9 mouse cellular contexts compared by ENCODE assay signal in the genomic region with DNA sequence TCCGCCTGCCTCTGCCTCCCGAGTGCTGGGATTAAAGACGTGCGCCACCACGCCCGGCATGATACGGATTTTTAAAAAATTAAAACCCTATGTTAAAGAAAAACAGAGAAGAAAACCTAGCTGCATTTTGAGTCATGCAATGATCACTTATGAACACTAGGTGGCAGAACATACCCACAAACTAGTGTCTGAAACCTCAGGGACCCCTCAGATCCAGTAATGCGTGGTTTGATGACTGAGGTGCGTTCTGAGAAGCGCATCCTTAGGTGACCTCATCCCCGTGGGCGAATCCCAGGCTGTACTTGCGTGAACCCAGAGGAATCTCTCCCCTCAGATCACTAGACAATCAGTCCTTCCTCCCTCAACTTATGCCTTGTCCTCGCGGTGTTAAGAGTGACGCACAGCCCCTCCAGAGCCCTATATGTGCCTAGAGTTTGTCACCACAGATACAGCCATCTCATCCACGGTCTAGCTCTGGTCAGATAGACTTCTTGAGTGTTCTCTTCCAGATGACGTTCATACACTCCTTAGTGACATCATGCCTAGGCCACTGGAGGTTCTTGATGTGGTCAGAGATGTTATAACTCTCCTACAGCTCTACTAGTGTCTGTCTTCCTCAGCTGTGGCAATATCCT. TPM values are rescaled to one million over a fixed set of nuclear protein-coding genes. Genes with fewer than 3 reads are reported as not detected.
A peak's percentile ranks its signal among the peaks of the same experiment; 100 is the strongest.
DNase-seq lines count a peak whose midpoint lies in the region; ATAC-seq and TF ChIP-seq lines count a peak whose summit lies in the region.
"Had no signal": no experiment of that assay in that cellular context is flagged by ENCODE, and none has a peak within 500 bp of the region (broad histone marks: within the 10 kb centered on the region; RNA-seq: fewer than 3 reads in every experiment).

No protein-coding gene starts in this region.

- WGBS in heart, embryonic 11.5 days (ENCODE audit: insufficient replicate concordance), result 20% methylated on average over 18 of the region's 18 CpGs
- 26% methylated on average over 18 of the region's 18 CpGs for WGBS in forebrain, embryonic 10.5 days
- 25% methylated on average over 18 of the region's 18 CpGs for WGBS in hindbrain, embryonic 15.5 days
- WGBS in liver, embryonic 11.5 days, result 24% methylated on average over 18 of the region's 18 CpGs

- H3K9me3 ChIP-seq in heart, embryonic 11.5 days (replicated peaks; ENCODE audit: control insufficient read depth, low read length), result no peaks in the 10 kb centered on the region
- no peaks in the 10 kb centered on the region for H3K9me3 ChIP-seq in G1E (replicated peaks)
- H3K9me3 ChIP-seq in forebrain, embryonic 10.5 days, result no peaks in the 10 kb centered on the region
- no peaks in the 10 kb centered on the region for H3K9me3 ChIP-seq in hindbrain, embryonic 15.5 days
- no peaks in the 10 kb centered on the region for H3K9me3 ChIP-seq in liver, embryonic 11.5 days (ENCODE audit: control insufficient read depth, low read length)

- no peaks in the 10 kb centered on the region for H3K36me3 ChIP-seq in heart, embryonic 11.5 days (ENCODE audit: control insufficient read depth, insufficient read depth, low read length)
- H3K36me3 ChIP-seq in G1E (replicated peaks), result no peaks in the 10 kb centered on the region
- H3K36me3 ChIP-seq in forebrain, embryonic 10.5 days (replicated peaks), result no peaks in the 10 kb centered on the region
- H3K36me3 ChIP-seq in hindbrain, embryonic 15.5 days, result no peaks in the 10 kb centered on the region
- no peaks in the 10 kb centered on the region for H3K36me3 ChIP-seq in liver, embryonic 11.5 days (ENCODE audit: control insufficient read depth, insufficient read depth, low read length)

- H3K4me3 ChIP-seq in heart, embryonic 11.5 days (ENCODE audit: low read depth, low read length), result no peak overlapping the region
- no peak overlapping the region for H3K4me3 ChIP-seq in G1E (ENCODE audit: low read depth, low read length)
- peak overlapping the region; percentile 10; the same call in 1 of the 2 replicates for H3K4me3 ChIP-seq in forebrain, embryonic 10.5 days
- peak overlapping the region; percentile 19; the same call in 1 of the 2 replicates for H3K4me3 ChIP-seq in hindbrain, embryonic 15.5 days
- H3K4me3 ChIP-seq in liver, embryonic 11.5 days (ENCODE audit: low read depth, low read length), result no peak overlapping the region

- H3K9ac ChIP-seq in heart, embryonic 11.5 days (ENCODE audit: low read depth, low read length), result no peak overlapping the region
- peak overlapping the region; percentile 9; the same call in 1 of the 2 replicates for H3K9ac ChIP-seq in hindbrain, embryonic 15.5 days
- no peak overlapping the region for H3K9ac ChIP-seq in liver, embryonic 11.5 days (ENCODE audit: low read depth, low read length)

- no peaks in the 10 kb centered on the region for H3K4me1 ChIP-seq in heart, embryonic 11.5 days (ENCODE audit: control insufficient read depth, insufficient read depth, low read length)
- no peaks in the 10 kb centered on the region for H3K4me1 ChIP-seq in G1E (ENCODE audit: insufficient read depth, low read depth, low read length)
- peaks cover 5% of the 10 kb centered on the region for H3K4me1 ChIP-seq in forebrain, embryonic 10.5 days
- no peaks in the 10 kb centered on the region for H3K4me1 ChIP-seq in hindbrain, embryonic 15.5 days (replicated peaks)
- no peaks in the 10 kb centered on the region for H3K4me1 ChIP-seq in liver, embryonic 11.5 days (replicated peaks; ENCODE audit: control insufficient read depth, insufficient read depth, low read length)

- no peaks in the 10 kb centered on the region; the same call in 1 of the 2 replicates for H3K27me3 ChIP-seq in heart, embryonic 11.5 days (ENCODE audit: control insufficient read depth, insufficient read depth, low read length)
- no peaks in the 10 kb centered on the region for H3K27me3 ChIP-seq in G1E (ENCODE audit: insufficient read depth, low read length)
- no peaks in the 10 kb centered on the region for H3K27me3 ChIP-seq in forebrain, embryonic 10.5 days (ENCODE audit: poor library complexity, severe bottlenecking)
- 0 out of 2 replicates have a peak, but pooled peaks cover 2% of the 10 kb centered on the region for H3K27me3 ChIP-seq in hindbrain, embryonic 15.5 days
- no peaks in the 10 kb centered on the region for H3K27me3 ChIP-seq in liver, embryonic 11.5 days (replicated peaks; ENCODE audit: control insufficient read depth, insufficient read depth, low read length)

- H3K4me2 ChIP-seq in heart, embryonic 11.5 days, result no peak overlapping the region
- H3K4me2 ChIP-seq in hindbrain, embryonic 15.5 days, result peak overlapping the region; percentile 37
- H3K4me2 ChIP-seq in liver, embryonic 11.5 days, result no peak overlapping the region

- ATAC-seq in heart, embryonic 11.5 days (replicated peaks; ENCODE audit: insufficient number of reproducible peaks, low FRiP score, low TSS enrichment), result no peak
- no peak for ATAC-seq in G1E (ENCODE audit: extremely low read depth, insufficient number of reproducible peaks, low FRiP score, poor library complexity, severe bottlenecking)
- ATAC-seq in hindbrain, embryonic 15.5 days (ENCODE audit: low FRiP score, low read depth), result peak; percentile 56; the same call in 1 of the 2 replicates
- ATAC-seq in liver, embryonic 11.5 days (replicated peaks; ENCODE audit: low FRiP score), result peak; percentile 36; the same call in 1 of the 2 replicates

- DNase-seq in heart, adult 11 months, result peak; percentile 86
- DNase-seq in G1E (ENCODE audit: low spot score), result peak; percentile 9
- DNase-seq in forebrain, embryonic 10.5 days (ENCODE audit: extremely low spot score, low spot score), result peak; percentile 30
- no peak for DNase-seq in liver, embryonic 11.5 days (ENCODE audit: low spot score)
- DNase-seq in neural tube, embryonic 10.5 days (ENCODE audit: extremely low spot score, low spot score), result peak; percentile 22
- DNase-seq in urinary bladder, adult 2 months (ENCODE audit: low spot score), result no peak

- TF ChIP-seq CTCF in G1E (IDR thresholded peaks at IDR 0.05; ENCODE audit: low read depth, low read length), result peak; percentile 50; the same call in 1 of the 2 replicates

- no peak overlapping the region for H3K27ac ChIP-seq in heart, embryonic 11.5 days (ENCODE audit: low read depth, low read length)
- H3K27ac ChIP-seq in forebrain, embryonic 10.5 days, result no peak overlapping the region
- no peak overlapping the region for H3K27ac ChIP-seq in hindbrain, embryonic 15.5 days (replicated peaks)
- H3K27ac ChIP-seq in liver, embryonic 11.5 days (ENCODE audit: low read depth, low read length), result no peak overlapping the region
- H3K27ac ChIP-seq: macrophage had no signal

RNA-seq across cellular contexts. Expression of a gene that starts 14.9 kb away (rescaled TPM):
- polyA plus RNA-seq in heart, embryonic 11.5 days (2014; fragmentation: Nextera tagmentation; extraction: Ambion mirVana), result 24.2 and 31.9 TPM in 2 replicates
- 119 and 129 TPM in 2 replicates for total RNA-seq in G1E (2014; fragmentation: Nextera tagmentation)
- total RNA-seq in G1E (2017), result 44.0 and 55.7 TPM in 2 replicates
- polyA plus RNA-seq in G1E (2012), result 62.9 and 68.3 TPM in 2 replicates
- 18.9 and 20.5 TPM in 2 replicates for polyA plus RNA-seq in forebrain, embryonic 10.5 days (2016; fragmentation: Nextera tagmentation; extraction: Ambion mirVana)
- 17.7 and 22.6 TPM in 2 replicates for polyA plus RNA-seq in hindbrain, embryonic 15.5 days (2015; fragmentation: Nextera tagmentation; extraction: Ambion mirVana)
- 20.6 and 22.6 TPM in 2 replicates for polyA plus RNA-seq in liver, embryonic 11.5 days (2014; fragmentation: Nextera tagmentation; extraction: Ambion mirVana)
- 38.8 and 46.8 TPM in 2 replicates for polyA plus RNA-seq in urinary bladder, adult 2 months (2012; rRNA removed)

RNA-seq across cellular contexts. Expression of a gene that starts 59.9 kb away (rescaled TPM):
- 0.30 TPM in 1 of 2 replicates, not detected in the other for polyA plus RNA-seq in heart, embryonic 11.5 days (2014; fragmentation: Nextera tagmentation; extraction: Ambion mirVana)
- total RNA-seq in G1E (2014; fragmentation: Nextera tagmentation) (not detected in 2 replicates), G1E (2017) (0.06 and 0.33 TPM in 2 replicates)
- polyA plus RNA-seq in G1E (2012), result not detected in 2 replicates
- 0.12 and 0.36 TPM in 2 replicates for polyA plus RNA-seq in forebrain, embryonic 10.5 days (2016; fragmentation: Nextera tagmentation; extraction: Ambion mirVana)
- polyA plus RNA-seq in hindbrain, embryonic 15.5 days (2015; fragmentation: Nextera tagmentation; extraction: Ambion mirVana), result 0.18 and 0.43 TPM in 2 replicates
- polyA plus RNA-seq in liver, embryonic 11.5 days (2014; fragmentation: Nextera tagmentation; extraction: Ambion mirVana), result 0.25 and 0.53 TPM in 2 replicates
- 4.7 and 5.1 TPM in 2 replicates for polyA plus RNA-seq in urinary bladder, adult 2 months (2012; rRNA removed)

Comparison
In these comparisons a context has a peak if more than half of its experiments do, and no peak if none do; other contexts are left out.
1. DNase-seq: peak in heart, adult 11 months (single experiment), G1E (single experiment), forebrain, embryonic 10.5 days (single experiment) and neural tube, embryonic 10.5 days (single experiment); none in liver, embryonic 11.5 days (single experiment) and urinary bladder, adult 2 months (single experiment).
2. ATAC-seq: peak in hindbrain, embryonic 15.5 days (single experiment) and liver, embryonic 11.5 days (single experiment); none in heart, embryonic 11.5 days (single experiment) and G1E (single experiment).
3. H3K4me3 ChIP-seq: peak in forebrain, embryonic 10.5 days (single experiment) and hindbrain, embryonic 15.5 days (single experiment); none in heart, embryonic 11.5 days (single experiment), G1E (single experiment) and liver, embryonic 11.5 days (single experiment).